Mouse (Mus musculus): ENCODE measurements around the gene Smox.

- no peak for TF ChIP-seq CTCF (IDR thresholded peaks at IDR 0.05; ENCODE audit: low read depth)
- TF ChIP-seq EP300 (optimal IDR thresholded peaks at IDR 0.05): no peak
These were observed 40.0 kb downstream of the Smox start for GRCm38 (mm10) chr2:131531271-131531670.

Data from stomach, postnatal 0 days (tissue).